Mouse (Mus musculus): ENCODE results near the gene Mcrip1.
"Not testable (repeated sequence)": the region's sequence is repeated elsewhere in the genome, so short reads cannot be mapped to it uniquely, and the experiment has no call there.

The Mcrip1 gene

DNA sequence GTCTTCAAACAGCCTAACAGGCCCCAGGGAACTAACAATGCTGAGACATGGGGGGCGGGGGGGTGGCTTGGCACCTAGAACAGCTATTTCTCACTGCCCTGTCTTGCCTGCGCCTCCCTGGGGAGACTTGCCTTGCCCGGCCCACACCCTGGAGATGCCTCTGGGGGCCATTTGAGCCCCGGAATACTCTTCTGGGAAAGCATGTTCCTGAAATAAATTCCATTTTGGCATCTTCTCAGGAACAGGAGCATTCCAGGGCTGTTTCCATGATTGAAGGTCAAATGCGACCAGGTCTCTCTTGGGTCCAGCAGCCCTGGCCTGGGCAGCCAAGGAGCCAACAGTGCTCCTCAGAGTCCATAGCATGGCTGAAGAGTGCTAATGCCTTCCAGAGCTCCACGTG, 7.2 kb downstream of the Mcrip1 start:
- no peak for DNase-seq (ENCODE audit: low spot score)

DNA sequence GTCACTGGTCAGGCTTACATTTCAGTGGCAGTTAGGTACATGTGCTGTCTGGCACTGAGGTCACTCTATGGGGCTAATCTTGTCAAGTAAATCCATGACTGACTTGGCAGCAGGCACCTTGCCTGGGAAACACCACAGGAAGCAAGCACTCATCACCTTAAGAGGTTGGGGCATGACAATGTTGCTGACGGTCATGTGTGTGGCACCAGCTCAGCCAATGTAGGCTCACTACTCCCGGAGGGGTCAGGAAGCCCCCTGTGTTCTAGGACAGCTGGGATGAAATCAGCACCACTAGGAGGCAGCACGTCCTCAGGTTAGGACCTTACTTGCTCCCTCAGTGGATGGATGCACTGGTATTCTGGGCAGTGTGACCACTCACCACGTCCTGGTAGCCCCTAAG, 7.6 kb downstream of the Mcrip1 start:
- peak; percentile 45 for DNase-seq (ENCODE audit: low spot score)

DNA sequence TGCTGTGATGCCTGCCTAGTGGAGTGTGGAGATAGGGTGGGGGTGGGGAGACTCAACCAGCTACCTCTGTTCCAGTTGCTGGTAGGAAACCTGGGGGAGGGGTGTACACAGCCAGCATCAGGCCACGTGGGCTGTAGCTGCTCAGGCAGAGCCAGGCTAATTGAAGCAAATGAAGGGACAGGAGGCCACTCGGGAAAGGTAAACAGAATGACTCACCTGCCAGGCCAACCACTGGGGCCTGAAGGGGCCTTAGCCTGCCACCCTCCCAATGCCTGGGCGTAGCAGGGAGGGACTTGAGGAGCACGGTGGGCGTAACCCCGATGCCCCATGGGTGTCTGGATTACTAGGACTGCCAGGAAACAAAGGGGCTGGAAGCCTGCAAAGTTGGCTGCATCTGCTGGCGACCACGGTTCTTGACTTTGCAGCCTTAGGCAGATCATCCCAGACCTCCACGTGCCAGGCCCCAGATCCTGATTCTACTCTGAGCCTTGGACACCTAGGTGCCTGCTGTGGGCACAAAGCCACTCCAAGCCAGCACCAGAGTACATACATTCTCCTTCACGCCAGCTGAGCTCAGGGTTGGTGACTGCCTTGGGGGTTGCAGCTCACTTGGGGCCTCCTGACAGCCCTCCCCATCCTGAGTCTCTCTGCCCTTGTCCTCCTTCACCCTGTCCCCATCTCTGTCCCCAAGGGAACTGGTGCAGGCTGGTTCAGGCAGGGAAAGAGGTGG, 10.1 kb downstream of the Mcrip1 start:
- DNase-seq (ENCODE audit: low spot score): peak; percentile 66

DNA sequence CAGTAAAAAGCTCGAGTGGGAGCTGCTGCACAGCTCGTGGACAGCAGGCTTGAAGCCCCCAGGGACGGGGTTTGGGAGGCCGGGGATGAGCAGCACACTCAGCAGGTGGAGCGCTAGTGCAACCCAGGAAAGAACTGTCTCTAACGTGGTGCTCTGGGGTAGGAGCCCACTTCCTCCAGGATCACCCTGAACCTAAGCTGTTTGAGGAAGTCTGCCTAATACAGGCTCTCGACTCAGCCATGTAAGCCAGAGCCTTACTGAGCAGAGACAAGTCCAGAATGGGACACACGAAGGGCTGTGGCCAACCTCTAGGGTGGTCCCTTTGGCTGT, 10.6 kb downstream of the Mcrip1 start:
- DNase-seq (ENCODE audit: low spot score): no peak

DNA sequence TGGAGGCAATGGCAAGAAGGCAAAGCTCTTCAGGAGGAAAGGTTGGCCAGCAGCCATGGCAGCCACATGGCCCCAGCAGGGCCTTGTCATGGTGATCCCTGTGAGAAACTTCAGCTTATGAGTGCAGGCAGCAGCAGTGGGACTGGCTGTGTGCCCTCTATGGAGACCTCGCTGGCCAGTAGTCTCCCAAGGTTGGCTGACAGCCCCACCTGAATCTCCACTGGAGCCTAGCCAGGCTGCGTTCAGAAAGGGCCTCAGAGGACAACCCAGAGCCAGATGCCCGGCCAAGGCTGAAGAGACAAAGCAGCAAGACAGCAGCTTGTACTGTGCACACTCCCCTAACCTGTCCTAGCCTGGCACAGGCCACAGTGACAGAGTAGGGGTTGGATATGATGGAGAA, 11.0 kb downstream of the Mcrip1 start:
- no peak for DNase-seq (ENCODE audit: low spot score)

DNA sequence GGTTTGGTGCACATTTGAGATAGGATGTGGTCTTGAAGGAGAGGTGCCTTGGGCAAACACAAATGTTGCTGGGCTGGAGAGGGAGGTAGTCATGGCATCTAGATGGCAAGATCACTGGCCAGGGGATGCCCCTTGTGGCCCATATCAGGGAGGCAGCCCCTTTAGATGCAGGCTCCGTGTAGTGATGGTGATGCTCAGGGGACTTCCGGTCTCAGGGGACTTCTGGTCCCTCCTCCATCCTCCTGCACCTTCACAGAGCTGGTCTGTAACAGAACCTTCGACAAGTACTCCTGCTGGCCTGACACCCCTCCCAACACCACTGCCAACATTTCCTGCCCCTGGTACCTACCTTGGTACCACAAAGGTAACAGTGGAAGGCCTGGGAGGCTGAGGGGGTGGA, 13.7 kb downstream of the Mcrip1 start:
- no peak for DNase-seq (ENCODE audit: low spot score)

DNA sequence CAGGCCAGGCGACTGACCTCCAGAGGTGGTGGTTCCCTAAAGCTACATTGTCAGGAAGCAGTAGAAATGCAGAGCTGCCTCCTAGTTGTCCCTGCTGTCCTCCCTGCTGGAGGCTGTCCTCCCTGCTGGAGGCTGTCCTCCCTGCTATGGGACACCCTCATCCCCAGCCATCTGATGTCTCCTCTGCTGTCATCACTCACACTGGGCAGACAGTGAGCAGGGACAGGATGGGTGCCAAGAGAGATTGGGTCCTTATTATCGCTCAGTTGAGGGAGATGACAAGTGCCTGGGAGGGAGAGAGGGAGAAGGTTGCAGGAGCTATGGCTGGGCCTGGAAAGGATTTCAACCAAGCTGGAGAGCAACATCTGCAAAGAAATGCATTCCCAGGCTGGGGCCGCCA, 14.4 kb downstream of the Mcrip1 start:
- DNase-seq (ENCODE audit: low spot score): no peak

DNA sequence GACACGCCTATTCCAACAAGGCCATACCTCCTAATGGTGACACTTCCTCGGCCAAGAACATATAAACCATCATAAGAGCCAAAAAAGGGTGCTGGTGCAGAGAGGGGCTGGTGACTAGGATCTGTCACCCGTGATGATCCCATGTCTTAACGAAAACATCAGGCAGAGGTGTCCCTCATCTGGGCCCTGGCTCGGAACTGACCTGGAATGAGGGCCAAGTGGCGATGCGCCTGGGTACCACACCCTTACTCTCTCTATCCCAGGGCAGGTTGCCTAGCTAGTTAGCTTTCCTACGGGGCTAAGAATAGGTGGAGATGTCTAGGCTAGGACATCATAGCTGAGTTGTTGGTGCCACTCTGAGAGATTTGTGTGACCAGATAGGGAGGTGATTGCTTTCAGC, 15.4 kb downstream of the Mcrip1 start:
- no peak for DNase-seq (ENCODE audit: low spot score)

DNA sequence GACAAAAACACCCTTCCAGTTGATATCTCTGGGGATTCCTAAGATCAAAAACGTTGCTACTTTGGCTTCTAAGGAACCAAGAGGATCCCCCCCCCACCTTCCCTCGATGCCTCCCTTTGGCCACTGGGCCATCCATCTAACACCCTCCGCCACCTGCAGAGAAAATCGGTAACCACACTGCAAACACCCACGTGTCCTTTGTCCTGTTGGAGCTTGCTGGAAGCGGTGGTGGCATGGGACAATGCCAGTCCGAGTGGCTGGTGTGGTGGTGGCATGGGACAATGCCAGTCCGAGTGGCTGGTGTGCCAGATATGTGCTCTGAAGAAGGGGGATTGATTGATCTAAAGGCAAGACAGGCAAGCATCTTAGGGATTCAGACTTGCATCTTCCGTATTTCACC, 17.9 kb downstream of the Mcrip1 start:
- DNase-seq (ENCODE audit: low spot score): no peak

DNA sequence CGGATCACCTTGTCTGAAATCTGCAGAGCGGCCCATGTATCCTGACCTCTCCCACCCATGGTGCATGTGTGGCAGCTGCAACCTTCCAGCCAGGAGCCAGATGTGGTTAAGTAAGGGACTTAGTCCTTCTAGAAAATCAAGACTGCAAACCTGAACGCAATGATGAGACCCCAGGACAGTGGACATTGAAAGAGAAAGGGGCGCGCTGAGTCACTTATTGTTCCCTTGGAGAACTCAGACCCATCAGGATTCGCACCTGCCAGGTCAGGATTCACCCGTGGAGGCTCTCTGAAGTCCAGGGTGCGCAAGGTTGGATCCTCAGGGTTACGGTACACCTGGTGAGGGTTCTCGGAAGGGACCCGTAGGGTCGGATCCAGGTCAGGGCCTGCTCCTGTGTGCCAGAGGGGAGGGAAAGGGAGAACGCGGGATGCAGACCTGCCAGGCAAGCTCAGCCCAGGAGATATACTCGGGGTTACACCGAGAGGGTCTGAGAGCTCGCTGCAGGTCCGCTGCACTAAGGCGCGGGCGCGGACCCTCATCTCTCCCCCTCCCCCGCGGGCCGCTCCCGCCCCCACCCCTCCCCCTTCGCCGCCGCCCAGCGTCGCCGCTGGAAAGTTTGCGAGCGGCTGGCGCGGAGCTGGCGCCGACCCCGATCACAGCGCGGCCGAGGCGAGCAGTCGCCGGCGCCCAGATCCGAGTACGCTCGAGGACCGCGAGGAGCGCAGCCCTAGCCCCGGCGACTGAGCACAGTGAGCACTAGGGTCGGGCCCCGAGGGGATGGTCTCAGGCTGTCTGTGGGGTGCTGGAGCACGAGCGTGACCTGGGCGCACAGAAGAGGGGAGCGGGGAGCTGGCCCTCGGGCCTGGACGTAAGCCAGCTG, 19.2 kb downstream of the Mcrip1 start, which contains the start of gene Gcgr:
Gene Gcgr (plus strand): TSS at position 615 of the 880 bp plus-strand sequence.
- DNase-seq (ENCODE audit: low spot score): peak; percentile 50

DNA sequence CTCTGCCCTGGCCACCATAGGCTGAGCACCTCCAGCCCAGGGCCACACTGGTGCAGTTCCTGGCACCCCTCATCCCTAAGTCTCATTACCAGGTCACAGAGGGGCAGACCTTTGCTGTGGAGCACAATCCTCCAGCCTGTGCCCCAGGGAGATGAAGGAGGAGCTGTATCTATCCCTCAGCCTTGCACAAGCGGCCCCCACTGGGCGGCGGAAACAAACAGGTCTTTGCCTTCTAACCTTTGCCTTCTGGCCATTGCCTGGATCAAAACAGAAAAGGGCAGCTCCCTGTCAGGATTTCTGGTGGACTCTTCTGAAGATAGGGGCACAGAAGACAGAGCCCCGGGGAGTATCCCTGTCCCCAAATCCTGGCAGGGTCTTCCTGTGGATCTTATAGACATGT, 20.6 kb downstream of the Mcrip1 start:
- DNase-seq (ENCODE audit: low spot score): no peak

DNA sequence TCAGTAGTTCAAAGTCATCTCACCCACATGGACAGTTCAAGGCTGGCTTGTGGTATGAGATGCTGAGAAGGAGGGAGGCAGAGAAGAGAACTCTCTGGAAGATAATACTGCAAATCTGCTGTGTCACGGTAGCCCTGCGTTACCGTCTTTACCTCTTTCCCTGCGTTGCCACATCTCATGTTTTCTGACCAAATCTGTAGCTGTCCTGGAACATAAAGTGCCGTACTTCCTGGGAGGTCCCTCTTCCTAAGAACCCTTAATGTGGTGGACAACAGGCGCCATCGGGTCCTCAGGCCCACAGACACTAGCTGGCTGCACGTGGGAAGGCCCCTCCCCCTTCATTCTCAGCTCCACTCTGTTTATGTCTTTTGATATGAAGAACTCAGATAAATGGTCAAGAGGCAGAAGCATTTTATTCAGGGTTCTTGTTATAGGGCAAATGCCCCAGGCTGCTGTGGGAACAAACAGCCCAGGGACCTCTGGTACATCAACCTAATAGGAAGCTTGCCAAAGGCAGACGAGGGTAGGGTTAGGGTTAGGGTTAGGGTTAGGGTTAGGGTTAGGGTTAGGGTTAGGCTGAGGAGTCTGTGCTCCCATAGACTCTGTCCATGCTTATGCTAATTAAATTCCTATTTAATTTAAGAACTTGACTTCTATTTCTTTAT, 21.7 kb downstream of the Mcrip1 start:
- DNase-seq (ENCODE audit: low spot score): no peak

DNA sequence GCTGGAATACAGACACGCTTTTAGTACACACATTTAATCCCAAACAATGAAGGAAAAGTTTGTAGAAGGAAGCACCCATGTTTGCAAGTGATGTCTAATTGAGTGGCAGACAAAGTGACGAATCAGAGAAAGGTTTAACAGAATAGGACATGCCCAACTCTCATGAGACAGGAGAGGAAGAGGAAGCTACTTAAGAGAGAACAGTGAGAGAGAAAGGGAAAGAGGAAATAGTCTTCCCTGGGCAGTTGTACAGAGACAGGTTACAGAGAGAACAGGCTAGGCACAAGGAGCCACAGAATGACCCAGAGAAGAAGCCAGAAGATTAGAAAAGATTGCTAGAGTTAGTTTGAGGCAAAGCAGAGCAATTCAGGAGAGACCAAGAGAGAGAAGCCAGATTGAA, 23.6 kb downstream of the Mcrip1 start:
- DNase-seq (ENCODE audit: low spot score): no peak

DNA sequence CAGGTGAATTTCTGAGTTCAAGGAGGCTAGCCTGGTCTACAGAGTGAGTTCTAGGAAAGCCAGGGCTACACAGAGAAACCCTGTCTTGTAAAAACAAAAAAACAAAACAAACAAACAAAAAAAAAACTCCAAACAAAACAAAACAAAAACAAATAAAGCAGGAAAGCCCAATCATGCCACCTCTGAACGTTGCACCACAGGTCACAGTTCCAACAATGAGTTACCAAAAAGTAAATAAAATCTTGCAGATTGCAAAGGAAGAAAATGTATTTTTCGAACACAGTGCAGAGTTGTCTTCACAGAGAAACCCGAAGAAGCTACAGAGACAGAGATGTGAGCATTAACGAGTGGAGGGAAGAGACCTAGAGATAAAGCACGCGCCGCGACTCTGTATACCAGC, 26.9 kb downstream of the Mcrip1 start:
- no peak for DNase-seq (ENCODE audit: low spot score)

DNA sequence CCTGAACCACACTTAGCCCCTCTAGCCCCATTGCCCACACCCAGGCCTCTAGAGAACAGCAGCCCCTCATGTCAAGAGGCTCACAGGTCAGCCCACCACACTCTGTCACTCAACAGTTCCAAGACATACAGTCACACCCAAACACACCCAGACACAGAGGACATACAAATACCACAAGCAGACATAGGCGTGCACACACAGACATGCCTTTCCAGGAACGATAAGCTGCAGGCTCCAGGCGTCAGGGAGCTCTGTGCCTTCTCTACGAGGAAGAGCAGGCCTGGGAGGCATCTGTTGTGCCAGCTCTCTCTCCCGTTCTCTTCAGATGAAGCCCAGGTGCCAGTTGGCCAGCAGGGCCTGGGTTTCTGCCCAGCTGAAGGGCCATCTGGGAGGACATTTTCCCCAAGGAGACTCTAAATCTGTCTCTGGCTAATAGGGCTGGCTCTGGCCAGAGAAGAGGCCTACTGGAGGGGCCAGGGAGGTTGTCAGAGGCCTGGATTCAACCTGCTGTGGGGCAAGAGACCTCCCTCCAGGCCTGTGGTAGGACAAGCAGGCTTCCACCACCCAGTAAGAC, 28.5 kb downstream of the Mcrip1 start:
- no peak for DNase-seq (ENCODE audit: low spot score)

DNA sequence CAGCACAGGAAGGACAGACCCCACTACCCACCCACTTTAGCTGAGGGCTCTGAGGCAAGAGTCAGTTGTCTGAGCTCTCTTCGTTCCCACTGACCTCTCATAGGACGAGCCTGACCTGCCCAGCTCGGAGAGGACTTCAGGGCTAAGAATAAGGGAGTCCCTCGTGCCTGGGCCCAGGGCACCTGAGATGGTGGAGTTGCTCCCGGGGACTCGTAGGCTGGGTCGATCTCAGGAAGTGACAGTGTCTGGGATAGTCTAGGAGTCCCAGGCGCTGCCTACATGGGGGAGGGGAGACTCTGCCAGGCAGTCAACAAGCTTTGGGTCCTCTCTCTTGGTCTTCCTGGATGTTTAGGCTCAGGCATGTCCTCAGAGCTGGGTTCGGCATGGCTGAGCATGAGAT, 29.0 kb downstream of the Mcrip1 start:
- DNase-seq (ENCODE audit: low spot score): no peak

DNA sequence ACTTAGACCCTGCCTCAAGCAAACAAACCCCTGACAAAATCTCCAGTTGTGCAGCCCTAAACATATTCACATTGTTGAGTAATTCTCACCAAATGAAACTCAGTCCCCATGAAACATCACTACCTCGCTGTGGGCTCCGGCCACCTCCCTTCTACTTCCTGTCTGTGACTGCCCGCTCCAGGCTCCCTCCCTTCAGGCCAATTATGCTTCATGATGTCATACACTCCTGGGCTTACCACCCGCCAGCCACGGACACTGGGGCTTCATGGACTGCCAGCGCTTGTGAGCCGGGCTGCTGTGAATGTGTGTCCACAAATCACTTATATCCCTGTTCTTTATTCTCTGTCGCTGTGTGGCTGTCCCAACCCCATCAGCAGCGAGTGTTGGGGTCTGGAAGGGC, 29.8 kb downstream of the Mcrip1 start:
- DNase-seq (ENCODE audit: low spot score): peak; percentile 38

DNA sequence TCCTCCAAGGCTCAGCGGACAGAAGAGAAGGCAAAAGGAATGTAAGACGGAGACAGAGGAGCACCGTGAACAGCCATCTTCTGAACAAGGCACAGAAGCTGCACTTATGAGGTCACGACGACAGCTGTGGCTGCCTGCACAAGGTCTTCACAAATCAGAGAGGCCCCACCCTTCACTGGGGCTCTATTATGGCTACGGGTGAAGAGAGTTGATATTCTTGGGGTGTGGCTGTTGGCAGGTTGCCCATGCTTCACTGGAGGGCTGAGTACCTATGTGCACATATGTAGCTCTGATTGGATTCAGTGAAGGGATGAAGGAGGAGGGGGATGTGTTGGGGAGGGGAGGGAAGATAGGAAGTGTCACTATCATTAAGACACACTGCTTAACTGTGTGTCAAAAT, 31.0 kb downstream of the Mcrip1 start:
- no peak for DNase-seq (ENCODE audit: low spot score)

DNA sequence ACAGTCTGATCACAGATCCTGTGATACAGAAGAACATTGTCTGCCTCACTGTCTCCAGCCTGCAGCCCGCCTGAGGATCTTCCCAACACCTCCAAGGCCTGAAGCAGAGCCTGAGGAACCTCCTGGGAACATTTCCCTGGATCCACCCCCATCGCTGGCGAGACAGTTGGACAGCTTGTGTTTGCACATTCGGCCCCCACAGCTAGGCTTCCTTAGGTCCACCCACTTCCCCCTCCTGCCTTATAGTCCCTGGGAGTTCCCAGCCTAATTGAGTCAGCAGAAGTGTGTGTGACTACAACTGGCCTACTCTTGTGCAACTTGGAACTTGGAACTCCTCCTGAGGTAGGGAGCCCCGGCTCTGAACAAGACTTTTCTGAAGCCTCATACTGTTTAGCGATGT, 31.5 kb downstream of the Mcrip1 start:
- no peak for DNase-seq (ENCODE audit: low spot score)

DNA sequence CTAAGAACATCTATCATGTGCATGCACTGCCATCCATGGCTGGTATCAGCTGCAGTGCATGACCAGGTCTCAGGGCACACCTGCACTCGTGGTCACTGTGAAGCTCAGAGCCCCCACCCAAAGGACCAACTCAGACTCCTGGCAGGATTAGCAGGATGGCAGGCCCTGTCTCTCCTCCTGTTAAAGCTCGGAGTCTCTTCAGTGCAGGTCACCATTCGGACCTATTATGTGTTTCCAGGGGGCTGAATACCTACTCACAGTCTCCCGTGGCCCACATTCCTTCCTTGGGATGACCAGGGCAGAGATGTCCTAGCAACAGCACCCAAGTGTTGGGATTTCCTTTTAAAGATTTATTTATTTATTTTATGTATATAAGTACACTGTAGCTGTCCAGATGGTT, 32.4 kb downstream of the Mcrip1 start:
- DNase-seq (ENCODE audit: low spot score): no peak

DNA sequence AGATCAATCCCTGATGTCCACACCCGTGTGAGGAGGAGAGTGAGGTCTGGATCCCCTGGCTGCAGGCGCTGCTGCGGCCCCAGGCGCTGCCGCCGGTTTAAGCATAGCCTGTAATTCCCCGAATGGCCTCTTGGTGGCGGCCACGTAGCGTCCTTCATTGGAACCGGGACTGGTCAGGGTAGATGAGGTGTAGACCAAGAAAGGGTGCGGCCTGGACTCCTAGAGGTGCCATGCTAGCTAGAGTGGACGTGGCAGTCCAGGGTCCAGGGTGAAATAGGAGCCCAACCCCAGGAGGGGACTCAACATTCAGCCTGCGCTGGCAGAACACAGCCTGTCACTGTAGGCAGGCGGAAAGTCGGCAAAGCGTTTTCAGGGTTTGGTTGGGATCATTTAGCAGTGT, 33.9 kb downstream of the Mcrip1 start:
- DNase-seq (ENCODE audit: low spot score): peak; percentile 92

DNA sequence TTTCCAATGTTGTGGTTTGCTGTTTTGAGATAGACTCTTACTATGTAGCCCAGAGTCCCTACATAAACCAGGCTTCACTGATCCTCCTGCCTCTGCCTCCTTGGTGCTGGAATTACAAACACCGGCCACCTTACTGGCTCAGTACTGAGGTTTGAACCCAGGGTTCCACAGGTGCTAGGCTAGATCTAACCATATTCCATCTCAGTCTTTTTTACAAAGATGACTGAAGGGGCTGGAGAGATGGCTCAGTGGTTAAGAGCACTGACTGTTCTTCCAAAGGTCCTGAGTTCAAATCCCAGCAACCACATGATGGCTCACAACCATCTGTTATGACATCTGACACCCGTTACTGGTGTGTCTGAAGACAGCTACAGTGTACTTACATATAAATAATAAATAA, 35.3 kb downstream of the Mcrip1 start:
- DNase-seq (ENCODE audit: low spot score): not testable (repeated sequence)

Measured in retina, embryonic 14.5 days (tissue).